33 mouse cellular contexts compared by ENCODE assay signal in genomic region chr5:28159891-28160470, GRCm38 (mm10). TPM values are rescaled to one million over a fixed set of nuclear protein-coding genes. Genes with fewer than 3 reads are reported as not detected.
DNase-seq lines count a peak whose midpoint lies in the region; ATAC-seq and TF ChIP-seq lines count a peak whose summit lies in the region.
"Had no signal": no experiment of that assay in that cellular context is flagged by ENCODE, and none has a peak within 500 bp of the region (broad histone marks: within the 10 kb centered on the region; RNA-seq: fewer than 3 reads in every experiment).

No protein-coding gene starts in this region.

- no peak overlapping the region for H3K9ac ChIP-seq in hindbrain, postnatal 0 days (replicated peaks; ENCODE audit: low read length)
- no peak overlapping the region for H3K9ac ChIP-seq in neural tube, embryonic 15.5 days (replicated peaks)
- H3K9ac ChIP-seq in midbrain, embryonic 14.5 days (replicated peaks; ENCODE audit: low read length): 0 out of 2 replicates have a peak overlapping the region, but pooled peaks have one; percentile 1
- H3K9ac ChIP-seq in forebrain, postnatal 0 days: no peak overlapping the region
- H3K9ac ChIP-seq in intestine, embryonic 15.5 days: no peak overlapping the region
- H3K9ac ChIP-seq: embryonic facial prominence, embryonic 15.5 days; forebrain, embryonic 13.5 days; hindbrain, embryonic 13.5 days; limb, embryonic 15.5 days; liver, embryonic 14.5 days; neural tube, embryonic 13.5 days had no signal

- H3K36me3 ChIP-seq in hindbrain, embryonic 10.5 days: no peaks in the 10 kb centered on the region
- H3K36me3 ChIP-seq in hindbrain, postnatal 0 days (ENCODE audit: insufficient read depth, low read length): no peaks in the 10 kb centered on the region
- no peaks in the 10 kb centered on the region for H3K36me3 ChIP-seq in neural tube, embryonic 15.5 days
- no peaks in the 10 kb centered on the region for H3K36me3 ChIP-seq in midbrain, embryonic 14.5 days (ENCODE audit: control insufficient read depth, insufficient read depth, low read length)
- no peaks in the 10 kb centered on the region for H3K36me3 ChIP-seq in forebrain, postnatal 0 days (ENCODE audit: insufficient read depth)
- H3K36me3 ChIP-seq in intestine, embryonic 15.5 days: no peaks in the 10 kb centered on the region
- H3K36me3 ChIP-seq: embryonic facial prominence, embryonic 10.5 days; embryonic facial prominence, embryonic 15.5 days; G1E; hindbrain, embryonic 13.5 days; limb, embryonic 15.5 days; neural tube, embryonic 13.5 days had no signal

- peak overlapping the region; percentile 45 for H3K4me3 ChIP-seq in hindbrain, embryonic 10.5 days
- no peak overlapping the region for H3K4me3 ChIP-seq in hindbrain, postnatal 0 days (ENCODE audit: low read length)
- H3K4me3 ChIP-seq in neural tube, embryonic 15.5 days (replicated peaks): no peak overlapping the region
- H3K4me3 ChIP-seq in midbrain, embryonic 14.5 days (replicated peaks; ENCODE audit: low read depth, low read length): no peak overlapping the region
- no peak overlapping the region for H3K4me3 ChIP-seq in forebrain, postnatal 0 days (ENCODE audit: low read depth, low read length)
- H3K4me3 ChIP-seq in intestine, embryonic 15.5 days (replicated peaks): no peak overlapping the region
- H3K4me3 ChIP-seq: embryonic facial prominence, embryonic 10.5 days; embryonic facial prominence, embryonic 15.5 days; forebrain, embryonic 13.5 days; hindbrain, embryonic 13.5 days; limb, embryonic 15.5 days; neural tube, embryonic 13.5 days had no signal

- WGBS in hindbrain, embryonic 10.5 days: 3% methylated on average over 8 of the region's 8 CpGs
- 16% methylated on average over 8 of the region's 8 CpGs for WGBS in hindbrain, postnatal 0 days
- 2% methylated on average over 8 of the region's 8 CpGs for WGBS in neural tube, embryonic 15.5 days
- 15% methylated on average over 8 of the region's 8 CpGs for WGBS in midbrain, embryonic 14.5 days
- 4% methylated on average over 8 of the region's 8 CpGs for WGBS in forebrain, postnatal 0 days
- WGBS in intestine, embryonic 15.5 days: 2% methylated on average over 8 of the region's 8 CpGs

- no peak for TF ChIP-seq CTCF in hindbrain, postnatal 0 days (IDR thresholded peaks at IDR 0.05; ENCODE audit: low read depth)
- TF ChIP-seq CTCF in forebrain, postnatal 0 days (IDR thresholded peaks at IDR 0.05; ENCODE audit: low read depth): no peak

- H3K9me3 ChIP-seq in hindbrain, embryonic 10.5 days: no peaks in the 10 kb centered on the region
- no peaks in the 10 kb centered on the region for H3K9me3 ChIP-seq in hindbrain, postnatal 0 days (ENCODE audit: low read length)
- H3K9me3 ChIP-seq in neural tube, embryonic 15.5 days (replicated peaks): no peaks in the 10 kb centered on the region
- no peaks in the 10 kb centered on the region for H3K9me3 ChIP-seq in midbrain, embryonic 14.5 days (ENCODE audit: control insufficient read depth, low read length)
- no peaks in the 10 kb centered on the region for H3K9me3 ChIP-seq in forebrain, postnatal 0 days (ENCODE audit: low read length)
- no peaks in the 10 kb centered on the region for H3K9me3 ChIP-seq in intestine, embryonic 15.5 days
- H3K9me3 ChIP-seq: embryonic facial prominence, embryonic 10.5 days; embryonic facial prominence, embryonic 15.5 days; forebrain, embryonic 13.5 days; G1E; hindbrain, embryonic 13.5 days; limb, embryonic 15.5 days; neural tube, embryonic 13.5 days had no signal

- H3K27ac ChIP-seq in hindbrain, embryonic 10.5 days: peak overlapping the region; percentile 87
- no peak overlapping the region for H3K27ac ChIP-seq in hindbrain, postnatal 0 days
- no peak overlapping the region for H3K27ac ChIP-seq in neural tube, embryonic 15.5 days (replicated peaks)
- H3K27ac ChIP-seq in midbrain, embryonic 14.5 days (replicated peaks; ENCODE audit: low read depth, low read length): peak overlapping the region; percentile 78; the same call in 1 of the 2 replicates
- H3K27ac ChIP-seq in forebrain, postnatal 0 days (ENCODE audit: low read depth, low read length): no peak overlapping the region
- no peak overlapping the region for H3K27ac ChIP-seq in intestine, embryonic 15.5 days
- H3K27ac ChIP-seq: embryonic facial prominence, embryonic 10.5 days; embryonic facial prominence, embryonic 15.5 days; forebrain, embryonic 13.5 days; hindbrain, embryonic 13.5 days; limb, embryonic 15.5 days; liver, embryonic 14.5 days; macrophage; neural tube, embryonic 13.5 days had no signal

- peaks cover 63% of the 10 kb centered on the region for H3K4me1 ChIP-seq in hindbrain, embryonic 10.5 days (replicated peaks)
- H3K4me1 ChIP-seq in hindbrain, postnatal 0 days (ENCODE audit: insufficient read depth, low read length): peaks cover 11% of the 10 kb centered on the region; the same call in 1 of the 2 replicates
- peaks cover 12% of the 10 kb centered on the region for H3K4me1 ChIP-seq in neural tube, embryonic 15.5 days
- H3K4me1 ChIP-seq in midbrain, embryonic 14.5 days (ENCODE audit: control insufficient read depth, insufficient read depth, low read length): peaks cover 38% of the 10 kb centered on the region
- H3K4me1 ChIP-seq in forebrain, postnatal 0 days (ENCODE audit: insufficient read depth): no peaks in the 10 kb centered on the region
- H3K4me1 ChIP-seq in intestine, embryonic 15.5 days (replicated peaks): 0 out of 2 replicates have a peak, but pooled peaks cover 7% of the 10 kb centered on the region

- peaks cover 100% of the 10 kb centered on the region for H3K27me3 ChIP-seq in hindbrain, embryonic 10.5 days (ENCODE audit: insufficient read depth, poor library complexity, severe bottlenecking)
- peaks cover 46% of the 10 kb centered on the region for H3K27me3 ChIP-seq in hindbrain, postnatal 0 days (ENCODE audit: insufficient read depth, low read length)
- H3K27me3 ChIP-seq in neural tube, embryonic 15.5 days (replicated peaks): peaks cover 97% of the 10 kb centered on the region
- peaks cover 60% of the 10 kb centered on the region for H3K27me3 ChIP-seq in midbrain, embryonic 14.5 days (ENCODE audit: control insufficient read depth, insufficient read depth, low read length)
- H3K27me3 ChIP-seq in forebrain, postnatal 0 days (ENCODE audit: insufficient read depth, low read length): peaks cover 82% of the 10 kb centered on the region
- peaks cover 85% of the 10 kb centered on the region for H3K27me3 ChIP-seq in intestine, embryonic 15.5 days (replicated peaks)

- no peak overlapping the region for H3K4me2 ChIP-seq in hindbrain, postnatal 0 days (ENCODE audit: low read depth, low read length)
- H3K4me2 ChIP-seq in neural tube, embryonic 15.5 days: no peak overlapping the region
- H3K4me2 ChIP-seq in midbrain, embryonic 14.5 days (ENCODE audit: low read length): peak overlapping the region; percentile 55
- no peak overlapping the region for H3K4me2 ChIP-seq in forebrain, postnatal 0 days (ENCODE audit: low read depth)
- no peak overlapping the region for H3K4me2 ChIP-seq in intestine, embryonic 15.5 days (replicated peaks)
- H3K4me2 ChIP-seq: embryonic facial prominence, embryonic 15.5 days; forebrain, embryonic 13.5 days; limb, embryonic 15.5 days; neural tube, embryonic 13.5 days had no signal

- no peak for ATAC-seq in hindbrain, postnatal 0 days
- no peak for ATAC-seq in neural tube, embryonic 15.5 days (ENCODE audit: low FRiP score)
- ATAC-seq in midbrain, embryonic 14.5 days (ENCODE audit: low FRiP score, low TSS enrichment): no peak
- ATAC-seq in forebrain, postnatal 0 days: no peak
- no peak for ATAC-seq in intestine, embryonic 15.5 days
- ATAC-seq: forebrain, embryonic 13.5 days had no signal

- DNase-seq in hindbrain, embryonic 10.5 days (ENCODE audit: low spot score): peak; percentile 31
- no peak for DNase-seq in hindbrain, postnatal 0 days (ENCODE audit: low spot score)
- peak; percentile 30 for DNase-seq in neural tube, embryonic 10.5 days (ENCODE audit: extremely low spot score, low spot score)
- DNase-seq in midbrain, embryonic 14.5 days: peak; percentile 29
- DNase-seq in forebrain, postnatal 0 days: no peak
- DNase-seq: adrenal gland, postnatal 10 days; cerebellum, adult 11 months; cerebellum, adult 9-10 months; cerebellum, postnatal 36 days; gastrocnemius, postnatal 14 days; heart, postnatal 14 days; kidney, adult 2 months; kidney, postnatal 36 days; lung, adult 2 months; lung, postnatal 10 days had no signal

RNA-seq across cellular contexts. Expression of gene En2, which starts 5.5 kb away (rescaled TPM):
- 0.50 and 0.88 TPM in 2 replicates for polyA plus RNA-seq in hindbrain, embryonic 10.5 days (2016; fragmentation: Nextera tagmentation; extraction: Ambion mirVana)
- total RNA-seq in hindbrain, postnatal 0 days (2014; rRNA removed): 33.8 and 35.1 TPM in 2 replicates
- 0.98 and 1.1 TPM in 2 replicates for polyA plus RNA-seq in hindbrain, postnatal 0 days (2015; fragmentation: Nextera tagmentation; extraction: Ambion mirVana)
- not detected in 2 replicates for polyA plus RNA-seq in neural tube, embryonic 15.5 days (2015; fragmentation: Nextera tagmentation; extraction: Ambion mirVana)
- polyA plus RNA-seq in midbrain, embryonic 14.5 days (2014; fragmentation: Nextera tagmentation; extraction: Ambion mirVana): 3.8 TPM in 2 replicates
- 0.05 and 0.46 TPM in 2 replicates for total RNA-seq in forebrain, postnatal 0 days (2014; rRNA removed)
- not detected in 2 replicates for polyA plus RNA-seq in forebrain, postnatal 0 days (2015; fragmentation: Nextera tagmentation; extraction: Ambion mirVana)
- not detected in 2 replicates for polyA plus RNA-seq in intestine, embryonic 15.5 days (2015; fragmentation: Nextera tagmentation; extraction: Ambion mirVana)
- total RNA-seq: adrenal gland, postnatal 10 days; G1E; granulocyte monocyte progenitor cell, adult 5-6 weeks; heart, postnatal 14 days; megakaryocyte-erythroid progenitor cell, adult 5-6 weeks had no signal
- polyA plus RNA-seq: embryonic facial prominence, embryonic 10.5 days; embryonic facial prominence, embryonic 15.5 days; G1E; heart, embryonic 14.5 days; intestine, embryonic 14.5 days; limb, embryonic 15.5 days; liver, embryonic 14.5 days; lung, adult 2 months; macrophage; neural tube, embryonic 13.5 days; small intestine, adult 2 months; stomach, embryonic 14.5 days; thymus, postnatal 0 days had no signal

Comparison
In these comparisons a context has a peak if more than half of its experiments do, and no peak if none do; other contexts are left out.
1. DNase-seq: peak in hindbrain, embryonic 10.5 days (single experiment), neural tube, embryonic 10.5 days (single experiment) and midbrain, embryonic 14.5 days (single experiment); none in hindbrain, postnatal 0 days (single experiment) and forebrain, postnatal 0 days (single experiment).
2. H3K27ac ChIP-seq: peak in hindbrain, embryonic 10.5 days (single experiment) and midbrain, embryonic 14.5 days (single experiment); none in hindbrain, postnatal 0 days (single experiment), neural tube, embryonic 15.5 days (single experiment), forebrain, postnatal 0 days (single experiment) and intestine, embryonic 15.5 days (single experiment).